Mouse (Mus musculus): ENCODE measurements around the gene Glis3. TPM values are rescaled to one million over a fixed set of nuclear protein-coding genes. Genes with fewer than 3 reads are reported as not detected.
A peak's percentile ranks its signal among the peaks of the same experiment; 100 is the strongest.

Glis3 gene
- polyA plus RNA-seq, 1 experiment from 2014 or later: 2.9 TPM

- Histone ChIP-seq H3K9me3 (no peaks in the 10 kb centered on the region), H3K27ac (no peak overlapping the region), H3K27me3 (no peaks in the 10 kb centered on the region), H3K36me3 (no peaks in the 10 kb centered on the region), H3K4me3 (replicated peaks) (no peak overlapping the region), H3K4me1 (replicated peaks) (peaks cover 4% of the 10 kb centered on the region; the same call in 1 of the 2 replicates), H3K4me2 (replicated peaks) (no peak overlapping the region), H3K9ac (replicated peaks) (no peak overlapping the region)
- 86% methylated on average over 14 of the region's 14 CpGs for WGBS
- no peak for ATAC-seq
Observed at GRCm38 (mm10) chr19:28500505-28500904, 179.4 kb downstream of the Glis3 start.

GRCm38 (mm10) chr19:28499786-28500185, 180.1 kb downstream of the Glis3 start:
- 93% methylated on average over 5 of the region's 5 CpGs for WGBS

GRCm38 (mm10) chr19:28495926-28496325, 184.0 kb downstream of the Glis3 start:
- no peak overlapping the region for H3K27ac ChIP-seq
- H3K9ac ChIP-seq (replicated peaks): no peak overlapping the region
- WGBS: 69% methylated on average over 6 of the region's 6 CpGs

More at GRCm38 (mm10) chr19:28499786-28500185, 180.1 kb downstream of the Glis3 start:
- peaks cover 4% of the 10 kb centered on the region; the same call in 1 of the 2 replicates for H3K4me1 ChIP-seq (replicated peaks)
- ATAC-seq: no peak
- H3K4me2 ChIP-seq (replicated peaks): no peak overlapping the region
- H3K27ac ChIP-seq: no peak overlapping the region
- H3K36me3 ChIP-seq: no peaks in the 10 kb centered on the region
- no peak overlapping the region for H3K9ac ChIP-seq (replicated peaks)
- no peak overlapping the region for H3K4me3 ChIP-seq (replicated peaks)
- H3K9me3 ChIP-seq: no peaks in the 10 kb centered on the region
- H3K27me3 ChIP-seq: no peaks in the 10 kb centered on the region

GRCm38 (mm10) chr19:28493605-28494260, 186.1 kb downstream of the Glis3 start:
- 93% methylated on average over 8 of the region's 8 CpGs for WGBS
- ATAC-seq: no peak

More at GRCm38 (mm10) chr19:28495926-28496325, 184.0 kb downstream of the Glis3 start:
- Histone ChIP-seq H3K4me2 (replicated peaks) (no peak overlapping the region), H3K27me3 (no peaks in the 10 kb centered on the region), H3K4me1 (replicated peaks) (peaks cover 4% of the 10 kb centered on the region; the same call in 1 of the 2 replicates), H3K9me3 (no peaks in the 10 kb centered on the region), H3K36me3 (no peaks in the 10 kb centered on the region), H3K4me3 (replicated peaks) (no peak overlapping the region)
- ATAC-seq: no peak

DNA sequence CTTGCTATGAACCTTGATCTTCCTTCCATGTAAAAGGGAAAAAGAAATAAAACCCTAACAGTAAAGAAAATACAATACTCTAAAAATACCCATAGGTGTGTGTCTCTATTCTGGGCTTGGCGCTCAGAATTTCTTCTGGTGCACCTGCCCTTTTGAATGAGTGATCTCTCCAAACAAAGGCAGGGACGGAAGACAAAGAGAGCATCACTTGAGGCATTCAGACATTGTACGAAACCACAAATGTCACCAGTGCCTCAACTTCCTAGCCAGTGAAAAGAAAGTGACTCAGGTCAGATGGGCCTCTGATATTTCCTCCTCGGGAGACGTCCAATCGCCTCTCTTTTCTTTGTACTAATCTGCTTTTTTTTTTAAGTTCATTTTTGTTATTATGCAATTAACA, 201.8 kb downstream of the Glis3 start:
- 20% methylated on average over 6 of the region's 6 CpGs for WGBS
- peaks cover 25% of the 10 kb centered on the region for H3K27me3 ChIP-seq
- no peaks in the 10 kb centered on the region for H3K36me3 ChIP-seq
- ATAC-seq: no peak
- no peak overlapping the region for H3K9ac ChIP-seq (replicated peaks)
- H3K4me1 ChIP-seq (replicated peaks): peaks cover 18% of the 10 kb centered on the region
- H3K4me3 ChIP-seq (replicated peaks): no peak overlapping the region
- H3K4me2 ChIP-seq (replicated peaks): no peak overlapping the region
- H3K27ac ChIP-seq: no peak overlapping the region
- no peaks in the 10 kb centered on the region for H3K9me3 ChIP-seq

More at GRCm38 (mm10) chr19:28493605-28494260, 186.1 kb downstream of the Glis3 start:
- no peaks in the 10 kb centered on the region for H3K27me3 ChIP-seq
- H3K9ac ChIP-seq (replicated peaks): no peak overlapping the region
- H3K4me2 ChIP-seq (replicated peaks): no peak overlapping the region
- peaks cover 4% of the 10 kb centered on the region; the same call in 1 of the 2 replicates for H3K4me1 ChIP-seq (replicated peaks)
- no peaks in the 10 kb centered on the region for H3K36me3 ChIP-seq
- H3K9me3 ChIP-seq: no peaks in the 10 kb centered on the region
- H3K4me3 ChIP-seq (replicated peaks): no peak overlapping the region
- H3K27ac ChIP-seq: no peak overlapping the region

- Histone ChIP-seq H3K27ac (no peak overlapping the region), H3K9ac (replicated peaks) (no peak overlapping the region), H3K4me2 (replicated peaks) (no peak overlapping the region), H3K4me1 (replicated peaks) (peaks cover 18% of the 10 kb centered on the region), H3K27me3 (peaks cover 29% of the 10 kb centered on the region), H3K36me3 (no peaks in the 10 kb centered on the region), H3K4me3 (replicated peaks) (no peak overlapping the region), H3K9me3 (no peaks in the 10 kb centered on the region)
- WGBS: 7% methylated on average over 6 of the region's 6 CpGs
- no peak for ATAC-seq
Observed at GRCm38 (mm10) chr19:28477326-28477863, 202.5 kb downstream of the Glis3 start.

GRCm38 (mm10) chr19:28473621-28474020, 206.3 kb downstream of the Glis3 start:
- 44% methylated on average over 5 of the region's 5 CpGs for WGBS
- H3K4me2 ChIP-seq (replicated peaks): no peak overlapping the region
- no peaks in the 10 kb centered on the region for H3K36me3 ChIP-seq
- H3K27me3 ChIP-seq: peaks cover 23% of the 10 kb centered on the region
- H3K4me3 ChIP-seq (replicated peaks): no peak overlapping the region
- no peak overlapping the region for H3K27ac ChIP-seq
- no peak overlapping the region for H3K9ac ChIP-seq (replicated peaks)
- no peaks in the 10 kb centered on the region for H3K9me3 ChIP-seq
- no peak for ATAC-seq
- peaks cover 18% of the 10 kb centered on the region for H3K4me1 ChIP-seq (replicated peaks)

DNA sequence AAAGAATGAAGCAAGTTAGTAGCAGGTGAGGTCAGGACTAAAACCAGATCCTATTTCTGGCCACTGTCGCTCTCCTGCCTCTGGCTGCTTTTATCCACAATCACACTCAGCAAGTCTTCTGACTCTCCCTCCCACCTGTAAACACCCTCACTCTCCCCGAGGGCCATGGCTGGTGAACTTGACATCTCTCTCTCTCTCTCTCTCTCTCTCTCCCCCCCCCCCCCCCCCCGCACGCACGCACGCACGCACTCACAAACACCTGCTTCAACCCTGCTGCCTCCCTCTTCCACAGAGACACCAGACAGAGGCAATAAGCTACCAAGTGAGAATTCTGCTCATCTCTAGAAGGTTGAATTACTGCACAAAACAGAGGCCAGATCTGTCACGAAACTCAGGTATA, 208.7 kb downstream of the Glis3 start:
- Histone ChIP-seq H3K4me2 (replicated peaks) (no peak overlapping the region), H3K4me3 (replicated peaks) (no peak overlapping the region), H3K9me3 (no peaks in the 10 kb centered on the region), H3K27me3 (peaks cover 24% of the 10 kb centered on the region), H3K36me3 (no peaks in the 10 kb centered on the region), H3K27ac (no peak overlapping the region), H3K9ac (replicated peaks) (no peak overlapping the region), H3K4me1 (replicated peaks) (no peaks in the 10 kb centered on the region)
- ATAC-seq: no peak
- WGBS: 83% methylated on average over 6 of the region's 8 CpGs

DNA sequence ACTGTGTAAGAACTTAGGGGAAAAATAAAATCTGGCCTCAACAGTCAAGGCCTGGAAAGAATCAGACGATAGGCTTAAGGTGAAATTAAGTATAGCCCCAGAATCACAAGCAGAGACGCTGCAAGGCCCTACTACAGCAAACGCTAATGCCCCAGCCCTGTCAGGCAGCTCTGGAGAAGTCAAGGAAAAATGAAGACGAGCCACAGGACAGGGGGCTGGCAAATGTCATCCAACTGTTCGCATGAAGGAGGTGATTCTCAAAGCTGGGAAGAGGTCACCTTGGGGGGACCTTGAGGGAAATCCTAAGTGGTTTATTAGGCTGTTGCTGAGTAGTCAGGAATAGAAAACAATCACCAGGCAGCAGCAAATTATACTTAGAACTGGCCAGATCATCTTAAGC, 214.1 kb downstream of the Glis3 start:
- H3K27me3 ChIP-seq: peaks cover 7% of the 10 kb centered on the region; the same call in 1 of the 2 replicates
- peaks cover 8% of the 10 kb centered on the region; the same call in 1 of the 2 replicates for H3K4me1 ChIP-seq (replicated peaks)
- no peaks in the 10 kb centered on the region for H3K9me3 ChIP-seq
- no peak for ATAC-seq
- WGBS: 74% methylated on average over 5 of the region's 5 CpGs
- H3K27ac ChIP-seq: no peak overlapping the region
- H3K9ac ChIP-seq (replicated peaks): no peak overlapping the region
- no peak overlapping the region for H3K4me2 ChIP-seq (replicated peaks)
- H3K36me3 ChIP-seq: no peaks in the 10 kb centered on the region
- no peak overlapping the region for H3K4me3 ChIP-seq (replicated peaks)

DNA sequence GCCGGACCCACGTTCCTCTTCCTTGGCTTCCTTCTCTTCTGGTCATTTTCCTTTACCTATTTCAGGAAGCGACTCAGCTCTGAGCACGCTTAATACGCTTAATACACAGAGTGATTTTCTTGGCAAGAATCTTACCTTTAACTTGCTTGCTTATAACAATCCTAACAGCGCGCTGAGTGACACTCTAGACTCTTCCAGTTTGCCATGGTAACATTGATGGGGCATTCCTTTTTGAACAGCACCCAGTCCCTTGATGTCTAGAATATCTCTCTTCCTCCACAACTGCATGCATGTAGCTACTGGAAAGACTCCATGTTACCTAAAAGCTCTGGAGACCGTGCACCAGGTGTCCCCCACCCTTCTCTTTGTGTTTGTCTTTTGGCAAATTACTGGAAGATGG, 225.5 kb downstream of the Glis3 start:
- H3K4me1 ChIP-seq (replicated peaks): peaks cover 18% of the 10 kb centered on the region
- WGBS: 88% methylated on average over 8 of the region's 8 CpGs
- no peak for ATAC-seq
- no peaks in the 10 kb centered on the region for H3K27me3 ChIP-seq
- H3K27ac ChIP-seq: no peak overlapping the region
- no peaks in the 10 kb centered on the region for H3K36me3 ChIP-seq
- H3K9ac ChIP-seq (replicated peaks): no peak overlapping the region
- H3K4me2 ChIP-seq (replicated peaks): no peak overlapping the region
- H3K9me3 ChIP-seq: no peaks in the 10 kb centered on the region
- no peak overlapping the region for H3K4me3 ChIP-seq (replicated peaks)

DNA sequence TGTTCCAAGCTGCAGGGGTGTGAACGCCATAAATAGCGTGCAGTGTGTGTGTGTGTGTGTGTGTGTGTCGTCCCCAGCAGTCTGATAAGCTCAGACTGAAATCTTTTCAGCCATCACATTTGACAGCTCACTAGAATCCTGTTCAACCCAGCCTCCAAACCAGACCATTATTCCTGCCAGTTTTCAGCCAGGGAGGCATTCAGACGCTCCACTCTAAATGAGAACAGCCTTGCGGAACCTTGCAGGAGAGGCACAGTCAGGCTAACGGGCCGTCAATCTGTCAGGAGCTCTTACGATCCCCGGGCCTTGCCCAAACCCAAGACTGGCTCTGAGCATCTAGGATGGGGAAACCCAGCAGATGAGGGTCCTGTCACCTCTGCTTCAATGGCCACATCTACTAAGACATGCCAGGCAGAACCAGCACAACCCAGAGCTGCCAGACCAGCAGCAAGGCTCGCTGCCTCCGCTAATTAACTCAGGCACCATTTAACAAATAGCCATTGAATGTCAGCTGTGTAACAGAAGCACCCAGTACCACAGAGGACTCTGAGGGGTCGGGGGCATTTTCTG, 226.8 kb downstream of the Glis3 start:
- Histone ChIP-seq H3K4me2 (replicated peaks) (peak overlapping the region; percentile 32), H3K4me1 (replicated peaks) (peaks cover 18% of the 10 kb centered on the region), H3K4me3 (replicated peaks) (no peak overlapping the region), H3K9ac (replicated peaks) (0 out of 2 replicates have a peak overlapping the region, but pooled peaks have one; percentile 12), H3K27ac (peak overlapping the region; percentile 79), H3K36me3 (no peaks in the 10 kb centered on the region), H3K9me3 (no peaks in the 10 kb centered on the region), H3K27me3 (no peaks in the 10 kb centered on the region)
- WGBS: 18% methylated on average over 12 of the region's 12 CpGs
- peak; percentile 83 for ATAC-seq

- Histone ChIP-seq H3K4me2 (replicated peaks) (no peak overlapping the region), H3K4me1 (replicated peaks) (peaks cover 12% of the 10 kb centered on the region), H3K36me3 (no peaks in the 10 kb centered on the region), H3K27me3 (no peaks in the 10 kb centered on the region), H3K4me3 (replicated peaks) (no peak overlapping the region), H3K9me3 (no peaks in the 10 kb centered on the region), H3K27ac (no peak overlapping the region), H3K9ac (replicated peaks) (no peak overlapping the region)
- ATAC-seq: no peak
- 95% methylated on average over 4 of the region's 4 CpGs for WGBS
Observed at GRCm38 (mm10) chr19:28448811-28449210, 231.1 kb downstream of the Glis3 start.
